Mouse (Mus musculus) spleen, adult 2 months (tissue): ENCODE measurements at regions not wholly inside any gene's neighbourhood (a gene's known extent, or its start where the extent isn't known, plus 50 kb on each side); places are given as distances from the start of the nearest gene placed in this dataset.

Experiments used
- CTCF ChIP-seq: fragments of 200-500 bp; IDR thresholded peaks from 2 replicates; pipeline ENCODE4 v1.5.1; 2011; ENCODE audit warnings: mild to moderate bottlenecking, inconsistent platforms; ENCODE audit not compliant: insufficient read depth, insufficient read length, insufficient replicate concordance; ENCODE audit errors: extremely low read depth
- POLR2A ChIP-seq: fragments of 200-500 bp; IDR thresholded peaks from 2 replicates; pipeline ENCODE4 v1.6.1; 2011; ENCODE audit warnings: low read depth, low read length, inconsistent platforms

DNA sequence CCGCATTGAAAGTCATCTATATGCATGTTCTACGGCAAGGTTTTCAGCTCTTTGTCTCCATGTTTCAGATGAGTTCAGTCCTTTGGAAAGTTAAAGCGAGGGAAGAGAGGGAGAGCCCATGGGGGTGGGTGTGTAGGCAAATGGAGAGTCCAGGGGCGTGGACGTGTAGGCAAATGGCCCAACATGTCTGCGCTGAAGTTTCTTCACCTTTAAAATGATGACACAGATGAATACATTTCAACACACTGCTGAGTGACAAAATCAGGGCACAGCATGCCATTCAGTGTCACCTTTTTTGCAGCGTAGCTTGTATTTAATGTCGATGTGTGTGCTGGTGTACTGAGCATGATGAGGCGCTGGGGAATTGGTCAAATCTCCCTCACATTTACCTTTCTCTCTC, 54.6 kb upstream of the Lrp8 start:
- no peak for TF ChIP-seq CTCF
- no peak for TF ChIP-seq POLR2A
